Mouse (Mus musculus): ENCODE measurements around the gene Nol4l. TPM values are rescaled to one million over a fixed set of nuclear protein-coding genes. Genes with fewer than 3 reads are reported as not detected.

Gene Nol4l
- total and polyA plus RNA-seq, 3 experiments, result 3.5 to 4.4 (median 3.9) TPM

DNA sequence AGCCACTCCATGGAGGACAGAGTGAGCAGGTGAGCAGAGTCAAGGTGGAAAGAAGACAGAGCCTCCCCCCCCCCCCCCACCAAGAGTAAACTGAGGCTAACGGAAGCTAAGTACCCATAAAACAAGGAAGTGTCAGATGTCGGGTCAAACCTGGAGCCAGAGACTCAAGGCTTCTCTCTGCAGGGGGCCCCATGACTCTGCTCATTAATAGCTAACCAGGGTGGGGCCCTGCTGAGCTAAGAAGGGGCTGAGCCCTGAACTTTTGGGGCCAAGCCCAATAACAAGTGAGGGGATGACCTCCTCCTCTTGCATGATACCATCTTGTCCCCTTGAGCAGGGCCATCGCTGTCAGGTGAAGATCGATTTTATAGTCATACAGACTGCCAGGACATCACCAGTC, 17.2 kb upstream of the Nol4l start:
- 68% methylated on average over 4 of the region's 4 CpGs for WGBS
- H3K4me3 ChIP-seq, result no peak overlapping the region

DNA sequence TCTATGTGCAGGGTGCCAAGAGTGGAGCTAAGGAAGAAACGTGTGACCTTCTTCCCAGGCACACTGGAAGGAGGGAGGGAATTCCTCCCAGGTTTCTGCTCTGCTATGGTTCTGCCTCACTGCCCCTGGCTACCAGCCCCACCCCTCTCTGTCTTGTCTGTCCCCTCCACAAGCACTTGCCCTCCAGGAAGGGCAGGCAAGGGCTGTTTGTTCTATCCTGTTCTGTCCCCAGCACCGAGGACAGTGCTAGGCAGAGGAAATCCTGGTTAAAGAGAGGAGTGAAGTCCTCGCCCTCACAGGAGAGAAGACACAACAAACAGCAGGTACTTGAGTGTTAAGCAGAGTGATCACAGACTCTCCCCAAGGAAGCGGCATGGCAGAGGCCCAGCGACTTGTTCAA, 16.7 kb upstream of the Nol4l start:
- H3K36me3 ChIP-seq (ENCODE audit: control insufficient read depth, insufficient read depth, low read length), result no peaks in the 10 kb centered on the region
- TF ChIP-seq CTCF (IDR thresholded peaks at IDR 0.05) (no peak), EP300 (IDR thresholded peaks at IDR 0.05; ENCODE audit: insufficient read depth, low read depth, low read length) (no peak)
- H3K27ac ChIP-seq, result no peak overlapping the region
- WGBS, result 52% methylated on average over 5 of the region's 5 CpGs
- H3K4me1 ChIP-seq (ENCODE audit: control insufficient read depth, insufficient read depth, low read length), result no peaks in the 10 kb centered on the region
- H3K4me3 ChIP-seq, result no peak overlapping the region
- no peak for DNase-seq
- H3K79me2 ChIP-seq (replicated peaks; ENCODE audit: control insufficient read depth, insufficient read depth, low read length), result no peaks in the 10 kb centered on the region
- no peak overlapping the region for H3K9ac ChIP-seq (ENCODE audit: low read depth, low read length)
- intact Hi-C loops (cut with DNase I), result no loop called here
- no peaks in the 10 kb centered on the region for H3K27me3 ChIP-seq (ENCODE audit: control insufficient read depth, insufficient read depth, low read length)

More for the DNA sequence above, 17.2 kb upstream of the Nol4l start:
- no peak overlapping the region for H3K27ac ChIP-seq
- no peak overlapping the region for H3K9ac ChIP-seq (ENCODE audit: low read depth, low read length)
- H3K27me3 ChIP-seq (ENCODE audit: control insufficient read depth, insufficient read depth, low read length), result no peaks in the 10 kb centered on the region
- intact Hi-C loops (cut with DNase I), result no loop called here
- H3K79me2 ChIP-seq (replicated peaks; ENCODE audit: control insufficient read depth, insufficient read depth, low read length), result no peaks in the 10 kb centered on the region
- no peak for DNase-seq
- H3K4me1 ChIP-seq (ENCODE audit: control insufficient read depth, insufficient read depth, low read length), result no peaks in the 10 kb centered on the region
- TF ChIP-seq EP300 (IDR thresholded peaks at IDR 0.05; ENCODE audit: insufficient read depth, low read depth, low read length), result no peak
- no peak for TF ChIP-seq CTCF (IDR thresholded peaks at IDR 0.05)
- TF ChIP-seq POLR2A (IDR thresholded peaks at IDR 0.05; ENCODE audit: insufficient read depth, low read depth, low read length), result no peak
- H3K36me3 ChIP-seq (ENCODE audit: control insufficient read depth, insufficient read depth, low read length), result no peaks in the 10 kb centered on the region

DNA sequence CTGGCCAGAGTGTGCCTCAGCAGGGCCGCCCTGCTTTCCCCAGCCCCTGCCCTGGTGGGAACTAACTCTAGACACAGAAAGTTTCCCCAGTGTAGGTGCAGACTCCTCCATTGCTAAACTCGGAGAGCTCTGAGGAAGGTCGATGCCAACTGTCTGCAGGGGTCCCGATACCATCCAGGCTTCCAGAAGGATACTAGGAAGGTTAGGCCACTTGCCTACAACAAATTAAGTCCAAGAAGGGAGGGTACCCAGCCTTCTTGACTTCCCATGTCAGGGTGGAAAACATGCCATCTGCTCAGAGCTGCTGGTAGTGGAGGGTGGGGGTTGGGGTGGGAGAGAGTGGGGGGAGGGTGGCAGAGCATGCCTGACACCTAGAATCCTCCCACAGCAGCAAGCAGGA, 15.0 kb upstream of the Nol4l start:
- Histone ChIP-seq H3K4me1 (ENCODE audit: control insufficient read depth, insufficient read depth, low read length) (no peaks in the 10 kb centered on the region), H3K36me3 (ENCODE audit: control insufficient read depth, insufficient read depth, low read length) (no peaks in the 10 kb centered on the region), H3K79me2 (replicated peaks; ENCODE audit: control insufficient read depth, insufficient read depth, low read length) (no peaks in the 10 kb centered on the region), H3K27me3 (ENCODE audit: control insufficient read depth, insufficient read depth, low read length) (no peaks in the 10 kb centered on the region), H3K4me3 (no peak overlapping the region), H3K9ac (ENCODE audit: low read depth, low read length) (no peak overlapping the region), H3K27ac (no peak overlapping the region)
- DNase-seq, result no peak
- 75% methylated on average over 4 of the region's 4 CpGs for WGBS
- intact Hi-C loops (cut with DNase I), result no loop called here
- TF ChIP-seq POLR2A (IDR thresholded peaks at IDR 0.05; ENCODE audit: insufficient read depth, low read depth, low read length) (no peak), EP300 (IDR thresholded peaks at IDR 0.05; ENCODE audit: insufficient read depth, low read depth, low read length) (no peak), CTCF (IDR thresholded peaks at IDR 0.05) (no peak)

DNA sequence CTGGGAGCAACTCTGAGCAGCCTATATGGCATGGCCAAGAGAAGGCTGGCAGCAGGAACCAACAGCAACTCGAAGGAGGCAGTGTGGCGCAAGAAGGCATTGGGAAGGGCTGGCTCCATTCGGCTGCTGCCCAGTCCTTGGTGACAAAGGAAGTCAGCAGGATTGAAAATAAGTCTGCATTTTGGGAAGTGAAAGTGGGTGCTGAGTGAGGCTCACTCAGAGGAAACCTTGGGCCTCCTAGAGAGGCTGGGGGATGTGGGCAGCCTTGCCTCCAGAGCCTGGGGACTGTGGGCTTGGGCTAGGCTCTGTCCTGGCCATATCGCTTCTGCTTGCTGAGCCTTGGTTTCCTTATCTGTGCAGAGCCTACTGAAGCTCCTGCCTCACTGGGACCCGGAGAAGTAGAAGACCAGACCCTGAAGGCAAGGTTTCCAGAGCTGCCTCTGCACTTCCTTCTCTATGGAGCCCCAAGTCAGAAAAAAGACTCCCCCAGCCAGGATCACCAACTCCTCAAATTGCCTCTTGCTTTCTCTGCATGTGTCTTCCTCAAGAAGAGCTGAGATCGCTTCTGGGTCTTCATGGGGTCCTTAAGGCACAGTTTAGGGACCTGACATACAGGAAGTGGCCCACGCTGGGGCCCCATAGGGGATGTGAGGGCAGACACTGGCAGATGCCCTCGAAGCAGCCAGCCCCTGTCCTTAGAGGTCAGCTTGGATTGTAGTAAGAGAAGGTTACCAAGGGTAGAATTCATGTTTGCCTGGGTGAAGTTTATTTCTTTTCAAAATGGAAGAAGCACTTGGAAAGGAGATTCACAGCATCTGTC, 14.3 kb upstream of the Nol4l start:
- no peak overlapping the region for H3K9ac ChIP-seq (ENCODE audit: low read depth, low read length)
- peak in 1 of 2 experiments; percentile 67 for DNase-seq
- no peaks in the 10 kb centered on the region for H3K27me3 ChIP-seq (ENCODE audit: control insufficient read depth, insufficient read depth, low read length)
- H3K4me1 ChIP-seq (ENCODE audit: control insufficient read depth, insufficient read depth, low read length), result no peaks in the 10 kb centered on the region
- H3K36me3 ChIP-seq (ENCODE audit: control insufficient read depth, insufficient read depth, low read length), result no peaks in the 10 kb centered on the region
- 64% methylated on average over 8 of the region's 8 CpGs for WGBS
- intact Hi-C loops (cut with DNase I), result no loop called here
- no peaks in the 10 kb centered on the region for H3K79me2 ChIP-seq (replicated peaks; ENCODE audit: control insufficient read depth, insufficient read depth, low read length)
- no peak overlapping the region for H3K4me3 ChIP-seq
- no peak overlapping the region for H3K27ac ChIP-seq
- TF ChIP-seq EP300 (IDR thresholded peaks at IDR 0.05; ENCODE audit: insufficient read depth, low read depth, low read length), result no peak
- no peak for TF ChIP-seq CTCF (IDR thresholded peaks at IDR 0.05)
- TF ChIP-seq POLR2A (IDR thresholded peaks at IDR 0.05; ENCODE audit: insufficient read depth, low read depth, low read length), result no peak

DNA sequence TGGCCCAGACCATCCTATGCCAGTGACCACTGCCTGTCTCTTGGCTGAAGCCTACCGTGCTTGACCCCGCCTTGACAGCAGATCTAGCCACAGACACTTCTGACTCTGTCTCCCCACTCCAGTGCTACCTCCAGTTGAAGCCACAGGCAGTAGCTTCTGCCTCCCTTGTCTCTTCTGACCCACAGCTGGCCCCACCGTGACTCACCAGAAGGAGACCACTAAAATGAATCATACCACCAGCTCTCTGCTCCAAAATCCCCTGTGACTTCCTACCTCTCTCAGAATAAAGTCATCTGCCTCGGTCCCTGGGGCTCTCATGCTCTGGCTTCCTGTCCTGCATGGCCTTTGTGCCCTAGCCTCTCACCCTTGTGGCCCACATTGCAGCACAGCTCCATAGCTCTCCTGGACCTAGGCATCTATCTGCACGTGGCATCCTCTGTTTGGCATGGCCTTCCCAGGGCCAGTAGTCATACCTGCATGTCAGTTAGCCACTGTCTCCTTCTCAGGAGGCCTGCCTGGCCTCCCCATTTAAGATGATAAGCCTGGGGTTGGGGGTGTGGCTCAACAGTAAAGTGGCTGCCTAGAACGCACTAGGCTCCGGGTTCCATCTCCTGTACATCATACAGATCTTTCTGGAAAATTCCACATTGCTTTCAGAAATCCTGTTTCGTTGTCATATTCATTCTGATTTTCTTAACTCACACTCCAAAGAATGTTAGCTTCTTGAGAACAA, 13.3 kb upstream of the Nol4l start:
- no peak for DNase-seq

DNA sequence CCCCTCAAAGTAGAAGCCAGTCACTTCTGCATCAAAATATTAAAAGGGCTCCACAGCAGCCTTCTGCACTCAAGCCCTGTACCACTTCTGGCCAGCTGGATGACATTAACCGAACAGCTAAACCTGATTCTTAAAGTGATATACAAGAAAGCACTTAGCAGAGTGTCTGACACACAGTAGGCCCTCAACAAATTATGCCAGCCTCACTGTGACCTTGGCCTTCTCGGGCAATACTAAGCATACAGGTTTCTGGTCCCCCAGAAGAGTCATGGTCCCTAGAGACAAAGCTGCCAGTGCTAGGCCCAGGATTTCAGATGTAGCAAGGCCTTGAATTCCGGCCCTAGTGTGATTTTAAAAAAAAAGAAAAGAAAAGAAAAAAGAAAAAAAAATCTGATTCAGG, 9.1 kb upstream of the Nol4l start:
- intact Hi-C loops (cut with DNase I), result no loop called here
- Histone ChIP-seq H3K36me3 (ENCODE audit: control insufficient read depth, insufficient read depth, low read length) (no peaks in the 10 kb centered on the region), H3K4me1 (ENCODE audit: control insufficient read depth, insufficient read depth, low read length) (no peaks in the 10 kb centered on the region), H3K27me3 (ENCODE audit: control insufficient read depth, insufficient read depth, low read length) (no peaks in the 10 kb centered on the region), H3K4me3 (no peak overlapping the region), H3K9ac (ENCODE audit: low read depth, low read length) (no peak overlapping the region), H3K27ac (no peak overlapping the region), H3K79me2 (replicated peaks; ENCODE audit: control insufficient read depth, insufficient read depth, low read length) (no peaks in the 10 kb centered on the region)
- no peak for DNase-seq
- 82% methylated on average over 3 of the region's 3 CpGs for WGBS
- no peak for TF ChIP-seq CTCF (IDR thresholded peaks at IDR 0.05)
- no peak for TF ChIP-seq POLR2A (IDR thresholded peaks at IDR 0.05; ENCODE audit: insufficient read depth, low read depth, low read length)
- TF ChIP-seq EP300 (IDR thresholded peaks at IDR 0.05; ENCODE audit: insufficient read depth, low read depth, low read length), result no peak

More for the DNA sequence above, 13.3 kb upstream of the Nol4l start:
- H3K79me2 ChIP-seq (replicated peaks; ENCODE audit: control insufficient read depth, insufficient read depth, low read length), result no peaks in the 10 kb centered on the region
- no peak overlapping the region for H3K4me3 ChIP-seq
- 75% methylated on average over 8 of the region's 8 CpGs for WGBS
- TF ChIP-seq CTCF (IDR thresholded peaks at IDR 0.05) (no peak), POLR2A (IDR thresholded peaks at IDR 0.05; ENCODE audit: insufficient read depth, low read depth, low read length) (no peak), EP300 (IDR thresholded peaks at IDR 0.05; ENCODE audit: insufficient read depth, low read depth, low read length) (no peak)
- no peaks in the 10 kb centered on the region for H3K36me3 ChIP-seq (ENCODE audit: control insufficient read depth, insufficient read depth, low read length)
- H3K27me3 ChIP-seq (ENCODE audit: control insufficient read depth, insufficient read depth, low read length), result no peaks in the 10 kb centered on the region
- intact Hi-C loops (cut with DNase I), result no loop called here
- no peaks in the 10 kb centered on the region for H3K4me1 ChIP-seq (ENCODE audit: control insufficient read depth, insufficient read depth, low read length)
- no peak overlapping the region for H3K9ac ChIP-seq (ENCODE audit: low read depth, low read length)
- no peak overlapping the region for H3K27ac ChIP-seq
